Mouse (Mus musculus) E14TG2a.4 (cell line): ENCODE results near the gene Gm37240.

Source experiments
- CTCF ChIP-seq: conservative IDR thresholded peaks from 2 replicates; pipeline ENCODE4 v1.5.1; 2014; ENCODE audit warnings: low read length
- NANOG ChIP-seq: IDR thresholded peaks from 2 replicates; pipeline ENCODE4 v1.6.1; 2014; ENCODE audit warnings: borderline replicate concordance, low read length, mixed read lengths
- POU5F1 ChIP-seq: IDR thresholded peaks from 2 replicates; pipeline ENCODE4 v1.6.1; 2014; ENCODE audit warnings: low read length, borderline replicate concordance

- TF ChIP-seq CTCF (no peak), POU5F1 (no peak), NANOG (no peak)
These were observed 937.9 kb downstream of the Gm37240 start for GRCm38 (mm10) chr3:84949387-84949786.
